Mouse (Mus musculus): Measurements from ENCODE around the gene Erich3.

Gene Erich3

DNA sequence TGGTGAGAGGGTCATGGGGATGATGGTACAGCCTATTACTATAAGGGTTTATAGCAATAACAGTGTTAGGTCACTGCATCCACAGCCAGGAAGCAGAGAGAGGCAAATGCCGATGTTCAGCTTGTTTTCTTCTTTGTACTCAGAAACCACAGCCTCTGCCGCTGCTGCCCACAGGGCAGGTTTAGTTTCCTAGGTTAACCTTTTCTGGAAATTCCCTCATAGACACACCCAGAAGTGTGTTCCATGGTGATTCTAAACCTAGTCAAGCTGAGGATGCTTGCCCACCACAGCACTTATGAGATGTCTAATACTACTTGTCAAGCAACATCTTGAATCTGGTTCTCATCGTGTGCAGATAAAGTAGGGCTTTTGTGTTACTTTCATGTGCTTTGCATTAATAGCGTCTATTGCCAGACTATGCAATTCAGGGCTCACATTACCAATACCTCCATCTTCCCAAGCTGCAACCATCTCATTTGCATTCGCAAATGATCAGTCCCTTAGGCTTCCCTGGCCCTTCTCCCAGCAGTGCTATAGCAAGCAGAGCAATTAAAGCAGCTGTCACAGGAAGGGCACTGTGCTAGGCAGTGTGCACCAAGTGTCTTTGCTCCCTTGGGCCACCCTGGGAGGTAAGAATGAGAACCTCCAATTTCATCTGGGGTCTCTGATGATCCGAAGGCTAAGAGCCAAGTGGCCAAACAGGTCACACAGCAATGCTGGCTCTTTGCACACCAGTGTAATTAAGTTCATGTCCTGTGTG lies 115.4 kb downstream of the Erich3 start:
- CTCF ChIA-PET = no interaction called here

- CTCF ChIA-PET = no interaction called here
Measured at GRCm38 (mm10) chr3:154786354-154786753, 122.7 kb downstream of the Erich3 start.

DNA sequence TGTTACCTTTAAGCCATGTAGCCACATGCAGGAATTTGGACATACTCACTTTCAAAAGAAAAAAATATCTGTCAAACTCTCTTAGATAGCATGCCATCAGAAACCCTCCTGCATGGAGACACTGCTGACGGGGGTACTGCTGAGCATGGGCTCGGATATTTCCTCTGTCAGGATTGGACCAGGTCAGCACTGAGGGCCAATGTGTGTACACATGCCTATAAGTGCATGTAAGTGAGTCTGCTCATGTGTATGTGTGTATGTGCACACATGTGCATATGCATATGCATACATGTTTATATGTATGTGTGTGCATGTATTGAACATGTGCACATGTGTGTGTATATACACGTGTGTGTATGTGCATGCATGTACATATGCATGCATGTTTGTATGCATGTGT lies 124.0 kb downstream of the Erich3 start:
- CTCF ChIA-PET = no interaction called here

DNA sequence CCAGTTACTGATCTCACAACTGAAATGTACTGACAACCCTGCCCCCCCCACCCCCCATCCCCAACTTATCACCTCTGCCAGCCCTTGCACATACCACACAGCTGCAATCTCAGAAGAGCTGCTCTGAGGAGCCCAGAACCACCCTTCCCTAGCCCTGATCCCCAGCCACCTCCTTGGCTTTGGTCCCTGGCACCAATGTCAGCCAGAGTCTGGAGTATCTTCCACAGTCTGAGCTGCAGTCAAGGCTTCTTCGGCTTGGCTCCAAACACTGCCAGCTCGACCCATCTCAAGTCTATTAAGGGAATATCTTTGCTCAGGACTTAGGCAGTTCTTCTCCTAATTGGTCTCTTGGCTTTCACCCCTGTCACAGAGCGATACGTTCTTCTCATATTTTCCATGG lies 129.9 kb downstream of the Erich3 start:
- CTCF ChIA-PET = no interaction called here

GRCm38 (mm10) chr3:154798806-154799205 lies 135.1 kb downstream of the Erich3 start:
- CTCF ChIA-PET = no interaction called here

GRCm38 (mm10) chr3:154800454-154800853 lies 136.8 kb downstream of the Erich3 start:
- CTCF ChIA-PET = no interaction called here

- CTCF ChIA-PET = no interaction called here
Measured at GRCm38 (mm10) chr3:154800888-154801429, 137.3 kb downstream of the Erich3 start.

DNA sequence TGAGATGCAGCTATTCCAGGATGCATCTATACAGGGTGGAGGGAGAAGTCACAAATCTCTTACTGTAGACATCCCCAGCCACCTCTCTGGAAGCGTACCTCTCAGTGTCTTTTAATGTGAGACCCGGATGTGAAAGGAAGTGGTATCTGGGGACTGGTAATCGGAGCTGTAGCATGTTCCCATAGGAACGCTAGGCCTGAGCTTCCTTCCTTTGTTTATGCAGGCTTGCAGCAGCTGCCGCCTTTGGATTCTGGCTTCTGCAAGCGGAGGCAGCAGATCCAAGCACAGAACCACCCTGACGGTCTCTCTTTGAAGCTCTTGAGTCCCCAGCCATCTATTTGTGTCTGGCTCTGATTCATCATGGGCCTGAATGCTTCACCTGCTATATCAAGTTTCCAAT lies 143.0 kb downstream of the Erich3 start:
- CTCF ChIA-PET = no interaction called here

DNA sequence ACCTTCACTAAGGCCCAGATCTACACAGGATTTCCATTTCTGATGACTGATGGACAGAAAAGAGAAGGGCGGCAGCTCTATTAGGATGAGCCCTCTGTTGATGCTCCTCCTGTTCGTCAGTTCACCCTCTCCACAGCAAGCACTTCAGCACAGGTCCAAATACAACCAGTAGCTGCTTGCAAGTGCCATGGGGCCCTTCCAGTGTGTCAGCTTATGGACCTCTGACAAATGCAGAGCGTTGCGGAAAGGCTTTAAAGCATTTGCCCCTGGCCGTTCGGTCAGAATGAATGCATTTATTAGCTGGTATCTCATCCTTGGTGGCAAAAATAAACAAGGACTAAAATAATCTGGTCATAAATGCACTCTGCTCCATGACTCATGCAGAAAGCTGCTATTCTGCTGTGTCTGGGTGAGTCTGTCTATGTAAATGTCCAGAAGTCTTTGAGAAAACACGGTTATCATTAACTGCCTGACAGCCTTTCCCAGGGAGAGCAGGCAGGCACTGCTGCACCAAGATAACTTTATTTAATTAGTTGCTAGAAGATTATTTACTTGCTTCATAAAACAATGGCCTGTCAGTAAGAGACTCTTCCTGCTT lies 146.7 kb downstream of the Erich3 start:
- CTCF ChIA-PET = no interaction called here

DNA sequence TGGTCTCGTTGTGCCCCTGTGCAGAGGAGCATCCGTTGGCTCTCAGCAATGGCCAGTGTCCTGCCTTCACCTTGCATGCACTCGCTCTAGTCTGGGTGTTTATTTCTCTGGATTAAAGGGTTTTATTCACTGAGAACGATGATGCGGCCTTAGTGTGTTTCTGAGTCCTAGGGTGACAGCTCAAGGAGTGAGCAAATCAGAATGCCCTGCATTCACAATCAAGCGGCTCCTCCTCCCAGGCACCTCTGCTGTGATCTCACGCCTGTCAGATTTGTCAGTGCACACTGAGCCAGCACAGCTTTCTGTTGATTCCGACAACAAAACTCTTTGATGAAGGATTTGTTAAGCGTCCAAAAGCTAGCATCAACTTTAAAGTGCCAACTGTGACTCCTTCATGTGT lies 147.6 kb downstream of the Erich3 start:
- CTCF ChIA-PET = no interaction called here

- CTCF ChIA-PET = no interaction called here
Measured at GRCm38 (mm10) chr3:154811833-154812232, 148.2 kb downstream of the Erich3 start.

GRCm38 (mm10) chr3:154812893-154813292 lies 149.2 kb downstream of the Erich3 start:
- CTCF ChIA-PET = no interaction called here

DNA sequence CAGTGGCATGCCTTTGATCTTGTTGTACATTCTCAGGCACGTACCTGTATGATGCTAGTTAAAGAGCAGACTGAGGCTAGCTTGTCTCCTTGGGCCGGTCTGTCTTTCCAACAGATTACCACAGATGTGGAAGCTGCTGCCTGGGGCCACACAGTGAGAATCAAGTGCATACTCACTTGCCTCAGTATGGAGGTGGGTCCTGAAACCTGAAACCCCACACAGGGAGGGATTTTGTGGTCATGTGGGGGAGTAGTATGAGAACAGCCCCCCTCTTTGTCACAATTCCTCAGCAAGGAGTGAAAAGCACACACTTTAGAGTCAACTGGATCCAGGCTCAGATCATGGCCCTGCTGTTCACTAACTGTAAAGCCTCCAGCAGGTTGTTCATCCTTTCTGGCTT lies 151.9 kb downstream of the Erich3 start:
- CTCF ChIA-PET = no interaction called here

DNA sequence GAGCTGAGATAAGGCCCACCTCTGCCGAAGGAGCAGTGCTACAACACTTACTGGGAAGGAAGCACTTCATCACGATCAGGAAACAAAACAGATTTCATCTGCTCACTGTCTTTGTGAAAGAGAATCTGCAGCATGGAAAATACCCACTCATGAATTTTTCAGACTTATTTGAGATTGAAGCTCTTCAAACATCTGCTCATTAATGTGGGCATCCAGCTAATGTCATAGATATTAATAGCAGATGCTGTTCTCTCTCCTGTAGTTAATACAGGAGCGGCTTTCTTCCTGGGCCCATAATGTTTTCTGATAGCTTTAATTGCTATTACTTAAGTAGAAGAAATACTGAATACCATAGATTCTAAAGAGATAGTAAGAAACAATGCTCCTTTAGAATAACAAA lies 152.6 kb downstream of the Erich3 start:
- CTCF ChIA-PET = no interaction called here

- CTCF ChIA-PET = no interaction called here
Measured at GRCm38 (mm10) chr3:154816801-154817625, 153.4 kb downstream of the Erich3 start.

Measured in spleen, embryonic (tissue).